ENCODE assay signal across 27 mouse cellular contexts in the genomic region with DNA sequence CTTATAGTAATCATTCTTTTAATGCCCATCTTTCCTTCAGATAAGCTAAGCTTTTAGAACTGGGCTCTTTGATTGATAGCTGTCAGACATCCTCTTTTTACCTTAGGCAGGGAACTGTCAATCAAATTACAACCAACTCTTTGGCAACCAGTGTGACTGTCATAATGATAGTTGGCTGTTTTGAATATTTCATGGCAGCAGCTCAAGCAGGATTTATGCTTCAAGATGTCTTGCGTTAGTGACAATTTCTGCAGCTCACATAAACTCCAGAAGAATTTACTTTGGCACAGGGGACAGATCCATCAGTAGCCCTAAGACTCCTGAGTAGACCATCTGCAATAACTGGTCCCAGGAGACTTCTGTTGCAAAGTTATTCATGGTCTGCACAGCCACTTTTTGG.
"Had no signal": no experiment of that assay in that cellular context is flagged by ENCODE, and none has a peak within 500 bp of the region (broad histone marks: within the 10 kb centered on the region; RNA-seq: fewer than 3 reads in every experiment).

No protein-coding gene starts in this region.

- H3K4me3 ChIP-seq: heart, embryonic 10.5 days; heart, embryonic 12.5 days; hindbrain, embryonic 10.5 days; hindbrain, embryonic 12.5 days; intestine, embryonic 15.5 days; limb, embryonic 13.5 days; limb, embryonic 15.5 days; liver, embryonic 12.5 days had no signal

- H3K9me3 ChIP-seq: heart, embryonic 10.5 days; heart, embryonic 12.5 days; hindbrain, embryonic 10.5 days; hindbrain, embryonic 12.5 days; intestine, embryonic 15.5 days; limb, embryonic 13.5 days; limb, embryonic 15.5 days; liver, embryonic 12.5 days had no signal

- H3K4me2 ChIP-seq: heart, embryonic 12.5 days; hindbrain, embryonic 12.5 days; hindbrain, embryonic 14.5 days; intestine, embryonic 15.5 days; limb, embryonic 13.5 days; limb, embryonic 15.5 days; liver, embryonic 12.5 days had no signal

- ATAC-seq: hindbrain, embryonic 16.5 days; inflammation-experienced regulatory T-cells, adult 6 months; intestine, embryonic 15.5 days; intestine, postnatal 0 days; liver, embryonic 12.5 days had no signal

- H3K27ac ChIP-seq: heart, embryonic 10.5 days; hindbrain, embryonic 10.5 days; hindbrain, embryonic 12.5 days; hindbrain, embryonic 14.5 days; intestine, embryonic 15.5 days; limb, embryonic 13.5 days; limb, embryonic 15.5 days; liver, embryonic 12.5 days; liver, embryonic 14.5 days had no signal

- DNase-seq: gastrocnemius, postnatal 14 days; gastrocnemius, postnatal 36 days; heart, adult 18-20 months; heart, postnatal 10 days; heart, postnatal 4 days; kidney, adult 18-20 months; kidney, adult 8-10 months; kidney, postnatal 10 days; kidney, postnatal 25 days; kidney, postnatal 4 days; layer of hippocampus, adult 9-11 months; layer of hippocampus, postnatal 36 days; left cerebral cortex, postnatal 4 days; lung, adult 18-20 months had no signal

- H3K4me1 ChIP-seq: heart, embryonic 10.5 days; heart, embryonic 12.5 days; hindbrain, embryonic 12.5 days; intestine, embryonic 15.5 days; limb, embryonic 13.5 days; limb, embryonic 15.5 days; liver, embryonic 12.5 days had no signal

- H3K36me3 ChIP-seq: heart, embryonic 10.5 days; heart, embryonic 12.5 days; hindbrain, embryonic 10.5 days; hindbrain, embryonic 12.5 days; intestine, embryonic 15.5 days; limb, embryonic 13.5 days; limb, embryonic 15.5 days; liver, embryonic 12.5 days had no signal

- H3K9ac ChIP-seq: heart, embryonic 12.5 days; hindbrain, embryonic 12.5 days; hindbrain, embryonic 14.5 days; intestine, embryonic 15.5 days; limb, embryonic 13.5 days; limb, embryonic 15.5 days; liver, embryonic 12.5 days; liver, embryonic 14.5 days had no signal

- H3K27me3 ChIP-seq: heart, embryonic 12.5 days; hindbrain, embryonic 12.5 days; intestine, embryonic 15.5 days; limb, embryonic 13.5 days; limb, embryonic 15.5 days; liver, embryonic 12.5 days had no signal
